Mouse (Mus musculus): ENCODE measurements around the gene Uimc1. TPM values are rescaled to one million over a fixed set of nuclear protein-coding genes. Genes with fewer than 3 reads are reported as not detected.
"Not testable (repeated sequence)": the region's sequence is repeated elsewhere in the genome, so short reads cannot be mapped to it uniquely, and the experiment has no call there.

The Uimc1 gene
- 10 to 100 TPM; 31.6 to 34.2 TPM for total RNA-seq (2021)
- long read RNA-seq, experiment 1, partial matches to known transcripts: 0 of 14 reads
- long read RNA-seq, experiment 1, other reads (novel, unspliced or antisense): 9 of 14 reads
- long read RNA-seq, experiment 2, transcript Uimc1-201 (15 exons, 2,931 nt): major isoform, 21 of 45 reads
- long read RNA-seq, experiment 2, transcript Uimc1-202 (13 exons, 1,678 nt): minor isoform, 5 of 45 reads
- long read RNA-seq, experiment 2, partial matches to known transcripts: 4 of 45 reads
- long read RNA-seq, experiment 2, other reads (novel, unspliced or antisense): 12 of 45 reads

DNA sequence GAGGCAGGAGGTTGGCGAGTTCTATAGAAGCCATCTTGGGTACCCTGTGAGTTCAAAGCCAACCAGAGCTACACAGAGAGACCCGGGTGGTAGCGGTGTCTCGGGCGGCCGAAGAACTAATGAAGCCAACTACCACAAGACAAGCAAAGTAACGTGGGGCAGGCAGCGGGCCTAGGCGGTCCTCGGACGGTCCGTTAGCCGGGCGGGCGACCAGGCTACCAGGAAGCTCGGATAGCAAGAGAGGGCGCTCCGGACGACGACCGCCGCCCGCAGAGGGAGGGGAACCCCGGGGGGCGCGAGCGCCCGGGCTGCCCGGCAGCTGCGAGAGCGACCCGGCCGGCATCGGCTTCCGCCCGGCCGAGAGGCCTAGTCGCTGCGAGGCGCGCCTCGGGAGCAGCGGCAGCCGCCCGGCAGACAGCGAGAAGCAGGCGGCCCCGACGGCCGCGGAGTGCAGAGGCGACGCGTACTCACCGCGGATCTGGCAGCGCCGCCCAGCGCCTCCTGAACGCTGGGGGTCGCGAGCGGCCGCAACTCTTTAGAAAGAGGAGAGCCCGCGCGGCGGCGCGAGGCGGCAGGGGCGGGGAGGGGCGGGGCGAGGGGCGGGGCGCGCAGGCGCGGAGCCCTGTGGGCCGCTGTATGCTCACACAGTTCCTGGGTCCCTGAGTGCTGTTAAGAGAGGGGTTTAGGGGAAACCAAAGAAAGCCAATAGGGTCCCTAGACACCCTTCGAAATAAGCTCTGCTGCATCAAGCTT, at the start of gene Uimc1:
Uimc1 (minus strand) TSS at position 575 of the 753 bp plus-strand sequence.
- DNase-seq (ENCODE audit: low spot score in 2 of 2): peak; percentile 62 to 75

- DNase-seq (ENCODE audit: low spot score in 2 of 2): no peak
Measured at GRCm38 (mm10) chr13:55140271-55140670, 40.2 kb upstream of the Uimc1 start.

DNA sequence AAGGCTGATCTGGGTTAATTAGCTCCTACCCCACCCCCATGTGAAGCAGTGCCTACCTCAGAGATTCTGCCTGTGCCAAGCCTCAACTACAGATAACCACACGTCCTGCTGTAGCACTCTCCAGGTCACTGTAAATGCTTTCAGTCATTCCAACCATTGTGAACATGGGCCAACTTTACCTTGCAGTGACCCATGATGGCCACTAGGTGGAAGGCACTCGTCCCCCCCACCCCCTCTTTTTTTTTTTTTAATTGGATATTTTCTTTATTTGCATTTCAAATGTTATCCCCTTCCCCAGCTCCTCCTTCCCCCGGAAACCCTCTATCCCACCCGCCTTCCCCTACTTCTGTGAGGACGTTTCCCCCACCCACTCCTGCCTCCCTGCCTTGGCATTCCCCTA, 35.3 kb upstream of the Uimc1 start:
- DNase-seq (ENCODE audit: low spot score in 2 of 2): no peak

DNA sequence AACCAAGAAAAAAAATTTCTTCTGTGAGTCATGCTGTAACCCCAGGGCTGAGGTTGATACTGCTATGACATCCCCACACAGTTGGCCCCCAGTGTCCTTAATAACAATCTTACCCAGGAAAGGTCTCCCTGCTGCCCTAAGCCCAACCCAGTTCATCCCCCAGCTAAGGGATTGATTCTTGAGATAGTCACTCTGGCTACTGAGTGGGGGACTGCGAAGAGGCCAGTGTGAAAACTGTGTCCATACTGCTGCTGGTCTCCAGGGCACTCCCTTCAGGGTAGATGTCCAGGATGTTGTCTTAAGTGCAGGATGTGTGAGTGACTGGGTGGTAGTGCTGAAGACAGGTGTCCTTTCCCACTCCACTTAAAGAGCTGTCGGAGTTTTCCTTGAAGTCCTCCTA, 33.3 kb upstream of the Uimc1 start, which contains the start of gene Gm17617:
Gm17617 (minus strand) TSS at position 101 of the 400 bp plus-strand sequence.
- DNase-seq (ENCODE audit: low spot score in 2 of 2): no peak

- no peak for DNase-seq (ENCODE audit: low spot score in 2 of 2)
Measured at GRCm38 (mm10) chr13:55124903-55125302, 24.8 kb upstream of the Uimc1 start.

DNA sequence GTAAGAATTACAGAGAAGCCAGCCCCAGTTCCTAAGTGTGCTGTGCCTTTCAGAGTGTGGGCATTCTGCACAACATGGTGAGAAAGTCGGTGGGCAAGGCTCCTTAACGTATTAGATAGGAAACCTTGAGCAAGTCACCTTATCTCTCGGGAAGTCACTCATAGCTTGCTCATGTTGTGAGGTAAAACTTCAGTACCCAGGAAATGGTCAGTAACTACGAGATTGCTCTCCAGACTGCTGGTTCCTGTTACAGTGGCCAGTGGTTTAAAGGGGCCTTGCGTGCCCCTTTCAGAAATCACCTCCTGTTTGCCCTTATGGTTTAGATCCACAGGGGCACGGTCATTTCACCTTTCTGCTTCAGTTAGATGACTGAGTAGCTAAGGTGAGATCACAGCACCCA, 14.3 kb upstream of the Uimc1 start:
- no peak for DNase-seq (ENCODE audit: low spot score in 2 of 2)

GRCm38 (mm10) chr13:55107694-55108093, 7.6 kb upstream of the Uimc1 start:
- DNase-seq (ENCODE audit: low spot score in 2 of 2): peak in 1 of 2 experiments; percentile 14

DNA sequence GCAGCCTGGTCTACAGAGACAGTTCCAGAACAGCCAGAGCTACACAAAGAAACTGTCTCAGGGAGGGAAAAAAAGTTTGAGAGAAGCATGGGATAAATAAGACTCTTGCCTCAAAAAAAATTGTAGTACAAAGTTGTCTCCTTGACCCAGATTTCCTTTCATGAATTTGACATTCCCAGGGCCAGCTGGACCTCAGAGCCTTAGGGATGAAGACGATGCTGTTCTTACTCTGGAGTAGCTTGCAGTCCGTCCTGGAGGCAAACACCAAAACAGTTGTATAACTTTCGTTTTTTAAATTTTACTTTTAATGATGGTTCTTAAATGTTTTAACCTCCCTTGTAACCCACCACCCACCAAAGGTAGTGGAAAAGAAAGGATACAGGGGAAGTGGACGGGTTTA, 7.0 kb upstream of the Uimc1 start:
- no peak for DNase-seq (ENCODE audit: low spot score in 2 of 2)

- peak in 1 of 2 experiments; percentile 35 for DNase-seq (ENCODE audit: low spot score in 2 of 2)
Measured at GRCm38 (mm10) chr13:55105953-55106691, 6.0 kb upstream of the Uimc1 start.

- DNase-seq (ENCODE audit: low spot score in 2 of 2): peak; percentile 93
Measured at GRCm38 (mm10) chr13:55105045-55105952, 5.2 kb upstream of the Uimc1 start, which contains the start of gene Zfp346. Zfp346 (plus strand) TSS chr13:55105311.

GRCm38 (mm10) chr13:55103351-55103750, 3.3 kb upstream of the Uimc1 start:
- DNase-seq (ENCODE audit: low spot score in 2 of 2): no peak

- no peak for DNase-seq (ENCODE audit: low spot score in 2 of 2)
Measured at GRCm38 (mm10) chr13:55102366-55102765, 2.3 kb upstream of the Uimc1 start.

- DNase-seq (ENCODE audit: low spot score in 2 of 2): no peak
Measured at GRCm38 (mm10) chr13:55101627-55102026, 1.5 kb upstream of the Uimc1 start.

- DNase-seq (ENCODE audit: low spot score in 2 of 2): no peak
Measured at GRCm38 (mm10) chr13:55099066-55099725, 904 bp downstream of the Uimc1 start.

- DNase-seq (ENCODE audit: low spot score in 2 of 2): not testable (repeated sequence)
Measured at GRCm38 (mm10) chr13:55097841-55098240, 2.3 kb downstream of the Uimc1 start.

GRCm38 (mm10) chr13:55092588-55092987, 7.5 kb downstream of the Uimc1 start:
- no peak for DNase-seq (ENCODE audit: low spot score in 2 of 2)

DNA sequence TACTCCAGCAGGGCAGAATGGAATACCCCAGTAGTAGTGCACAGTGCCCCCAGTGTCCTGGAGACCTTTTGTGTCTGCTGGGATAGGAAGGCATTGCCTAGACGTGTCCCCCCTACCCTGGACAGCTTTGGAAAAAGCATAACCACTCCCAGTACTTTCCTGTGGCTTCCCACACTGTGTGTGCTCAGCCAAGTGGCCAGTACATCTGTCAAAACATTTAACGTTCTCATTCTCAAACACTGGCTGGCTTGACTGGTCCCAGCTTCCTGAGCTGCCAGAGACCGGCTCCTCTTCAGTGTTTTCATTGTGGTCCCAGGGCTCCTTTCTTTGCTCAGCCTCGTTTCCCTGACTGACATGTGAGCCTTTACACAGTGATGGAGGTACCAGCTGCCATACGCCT, 24.5 kb downstream of the Uimc1 start:
- no peak for DNase-seq (ENCODE audit: low spot score in 2 of 2)

DNA sequence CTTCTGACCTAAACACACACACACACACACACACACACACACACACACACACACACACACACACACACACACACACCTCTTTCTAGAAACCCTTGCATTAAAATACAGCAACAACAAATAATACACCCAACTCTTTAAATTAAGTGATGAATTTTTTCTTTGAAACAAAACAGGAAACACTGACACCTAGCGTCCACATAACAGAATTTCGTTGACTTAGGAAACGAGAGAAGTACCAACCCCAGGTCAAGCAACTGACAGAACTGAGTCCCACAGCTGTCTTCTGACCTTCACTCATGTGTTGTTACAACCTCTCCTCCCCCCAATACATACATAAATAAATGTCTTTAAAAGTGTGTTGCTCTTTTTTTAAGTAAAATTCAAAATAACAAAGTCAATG, 28.8 kb downstream of the Uimc1 start:
- no peak for DNase-seq (ENCODE audit: low spot score in 2 of 2)

DNA sequence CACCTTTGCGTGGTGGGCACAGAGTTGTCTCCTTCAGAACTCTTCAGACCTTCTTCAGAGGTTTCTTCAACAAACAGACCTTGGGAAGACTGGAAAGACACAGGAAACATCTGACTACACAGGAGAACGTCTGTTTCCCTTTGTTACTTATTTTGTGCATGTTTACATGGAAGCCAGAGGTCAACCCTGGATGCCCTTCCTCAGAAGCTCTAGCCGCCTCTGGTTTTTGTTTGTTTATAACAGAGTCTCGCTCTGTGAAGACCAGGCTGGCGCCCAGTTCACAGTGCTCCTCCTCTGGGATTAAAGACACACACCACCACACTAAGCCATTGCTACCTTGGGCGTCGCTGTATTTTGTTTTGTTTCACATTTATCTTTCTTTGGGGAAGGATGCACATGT, 30.4 kb downstream of the Uimc1 start:
- no peak for DNase-seq (ENCODE audit: low spot score in 2 of 2)

GRCm38 (mm10) chr13:55063276-55063675, 36.8 kb downstream of the Uimc1 start:
- DNase-seq (ENCODE audit: low spot score in 2 of 2): no peak
